Mouse (Mus musculus) bone marrow, adult 2 months (tissue): Measurements from ENCODE around the gene Ano2. TPM values are rescaled to one million over a fixed set of nuclear protein-coding genes. Genes with fewer than 3 reads are reported as not detected.

ENCODE experiments used
- H3K27ac ChIP-seq: fragments of 200-500 bp; 2 replicates; pipeline ENCODE4 v1.5.1; 2012; ENCODE audit warnings: low read depth, mild to moderate bottlenecking, control low read depth, inconsistent platforms, low read length; ENCODE audit not compliant: control insufficient read depth, poor library complexity, insufficient read depth
- H3K4me1 ChIP-seq: fragments of 200-500 bp; 2 replicates; pipeline ENCODE4 v1.6.1; 2011; ENCODE audit warnings: low read length; ENCODE audit not compliant: control insufficient read depth, insufficient read depth
- H3K4me3 ChIP-seq: fragments of 200-500 bp; replicated peaks from 2 replicates; pipeline ENCODE3; 2011; ENCODE audit warnings: mild to moderate bottlenecking, low read depth, low read length, control low read depth; ENCODE audit not compliant: control insufficient read depth
- CTCF ChIP-seq: fragments of 200-500 bp; IDR thresholded peaks from 2 replicates; pipeline ENCODE4 v1.5.1; 2011; ENCODE audit warnings: low read length, control low read depth; ENCODE audit not compliant: control insufficient read depth, insufficient read depth
- POLR2A ChIP-seq: fragments of 200-500 bp; IDR thresholded peaks from 2 replicates; pipeline ENCODE4 v1.6.1; 2011; ENCODE audit warnings: low read depth, mild to moderate bottlenecking, control low read depth, low read length, borderline replicate concordance; ENCODE audit not compliant: control insufficient read depth
- WGBS: fragments of 180-500 bp; shearing (Covaris S2); methylation state at CpG from one replicate; pipeline ENCODE4 v1.1.7; 2018; 5-methylcytosine and 5-hydroxymethylcytosine counted together
- polyA plus RNA-seq: library from polyadenylated mRNA; stranded (reverse); fragments of >200 nt; gene quantifications from 2 replicates; pipeline ENCODE4 v1.2.4, GENCODE M21; 2011; ENCODE audit warnings: low replicate concordance; ENCODE audit not compliant: missing spikeins, insufficient read depth, insufficient read length

The Ano2 gene
- polyA plus RNA-seq, 1 experiment: 1.6 TPM

- TF ChIP-seq POLR2A (no peak), CTCF (no peak)
- no peaks in the 10 kb centered on the region for H3K4me1 ChIP-seq
- no peak overlapping the region for H3K4me3 ChIP-seq
- 86% methylated on average over 5 of the region's 5 CpGs for WGBS
- H3K27ac ChIP-seq: no peak overlapping the region
These were observed 289.4 kb downstream of the Ano2 start for GRCm38 (mm10) chr6:125979601-125980000.

GRCm38 (mm10) chr6:125984050-125984449 lies 293.8 kb downstream of the Ano2 start:
- Histone ChIP-seq H3K4me1 (no peaks in the 10 kb centered on the region), H3K4me3 (no peak overlapping the region), H3K27ac (no peak overlapping the region)
- TF ChIP-seq POLR2A (no peak), CTCF (no peak)
- WGBS: 82% methylated on average over 4 of the region's 4 CpGs

DNA sequence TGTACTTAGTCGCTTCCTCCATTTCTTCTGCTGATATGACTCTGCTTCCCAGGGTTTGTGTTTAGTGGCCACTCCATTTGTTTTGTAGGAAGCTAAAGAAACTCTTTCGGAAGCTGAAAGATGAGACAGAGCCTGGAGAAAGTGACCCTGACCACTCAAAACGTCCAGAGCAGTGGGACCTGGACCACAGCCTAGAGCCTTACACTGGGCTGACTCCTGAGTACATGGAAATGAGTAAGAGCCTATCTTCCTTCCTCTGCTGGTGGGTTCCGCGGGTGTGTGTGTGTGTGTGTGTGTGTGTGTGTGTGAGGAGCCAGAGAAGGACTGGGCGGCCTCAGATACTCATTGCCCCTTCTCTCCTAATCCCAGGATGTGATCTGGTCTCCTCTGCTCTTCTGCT lies 302.5 kb downstream of the Ano2 start:
- TF ChIP-seq POLR2A (no peak), CTCF (no peak)
- H3K27ac ChIP-seq: no peak overlapping the region
- no peak overlapping the region for H3K4me3 ChIP-seq
- 23% methylated on average over 6 of the region's 6 CpGs for WGBS
- no peaks in the 10 kb centered on the region for H3K4me1 ChIP-seq

GRCm38 (mm10) chr6:126001797-126002196 lies 311.6 kb downstream of the Ano2 start:
- TF ChIP-seq POLR2A (no peak), CTCF (no peak)
- Histone ChIP-seq H3K27ac (no peak overlapping the region), H3K4me1 (no peaks in the 10 kb centered on the region), H3K4me3 (no peak overlapping the region)
- 57% methylated on average over 2 of the region's 2 CpGs for WGBS

GRCm38 (mm10) chr6:126003002-126003742 lies 313.0 kb downstream of the Ano2 start:
- H3K4me3 ChIP-seq: no peak overlapping the region
- WGBS: 68% methylated on average over 4 of the region's 4 CpGs
- TF ChIP-seq CTCF: no peak
- TF ChIP-seq POLR2A: no peak
- no peaks in the 10 kb centered on the region for H3K4me1 ChIP-seq
- no peak overlapping the region for H3K27ac ChIP-seq

GRCm38 (mm10) chr6:126006647-126007046 lies 316.4 kb downstream of the Ano2 start:
- TF ChIP-seq POLR2A (no peak), CTCF (no peak)
- Histone ChIP-seq H3K4me1 (no peaks in the 10 kb centered on the region), H3K4me3 (no peak overlapping the region), H3K27ac (no peak overlapping the region)
- 84% methylated on average over 6 of the region's 6 CpGs for WGBS

- H3K27ac ChIP-seq: no peak overlapping the region
- H3K4me3 ChIP-seq: no peak overlapping the region
- no peaks in the 10 kb centered on the region for H3K4me1 ChIP-seq
- TF ChIP-seq POLR2A: no peak
- no peak for TF ChIP-seq CTCF
- WGBS: 52% methylated on average over 3 of the region's 3 CpGs
These were observed 318.9 kb downstream of the Ano2 start for GRCm38 (mm10) chr6:126009083-126009482.

- no peak for TF ChIP-seq POLR2A
- no peak for TF ChIP-seq CTCF
These were observed 326.8 kb downstream of the Ano2 start for GRCm38 (mm10) chr6:126016991-126017390.

More at GRCm38 (mm10) chr6:126016991-126017390, 326.8 kb downstream of the Ano2 start:
- WGBS: 85% methylated on average over 2 of the region's 2 CpGs
- no peaks in the 10 kb centered on the region for H3K4me1 ChIP-seq
- no peak overlapping the region for H3K27ac ChIP-seq
- no peak overlapping the region for H3K4me3 ChIP-seq
